Mouse (Mus musculus): ENCODE data around the gene Rasl11b. TPM values are rescaled to one million over a fixed set of nuclear protein-coding genes. Genes with fewer than 3 reads are reported as not detected.

Rasl11b gene
- polyA plus RNA-seq, 1 experiment from 2014 or later, result 101 TPM

DNA sequence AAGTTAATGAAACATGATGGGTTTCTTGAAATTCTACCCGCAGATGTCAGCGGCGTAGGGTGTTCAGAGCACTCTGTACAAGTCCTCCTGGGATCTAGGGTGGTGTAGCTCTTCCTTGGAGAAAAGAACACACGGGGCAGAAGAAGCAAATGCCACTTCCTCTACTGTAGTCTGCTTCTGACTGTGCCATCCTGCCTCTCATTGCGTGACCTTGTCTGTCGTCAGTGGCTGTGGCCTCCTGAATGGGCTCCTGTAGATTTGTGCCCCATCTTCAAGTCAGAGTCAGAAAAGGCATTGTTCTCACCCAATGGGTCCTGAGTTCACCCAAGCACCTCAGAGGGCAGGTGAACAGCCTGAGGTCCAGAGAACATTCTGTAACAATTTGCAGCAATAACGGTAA is 30.5 kb upstream of the Rasl11b start:
- peaks cover 58% of the 10 kb centered on the region for H3K4me1 ChIP-seq (replicated peaks)

DNA sequence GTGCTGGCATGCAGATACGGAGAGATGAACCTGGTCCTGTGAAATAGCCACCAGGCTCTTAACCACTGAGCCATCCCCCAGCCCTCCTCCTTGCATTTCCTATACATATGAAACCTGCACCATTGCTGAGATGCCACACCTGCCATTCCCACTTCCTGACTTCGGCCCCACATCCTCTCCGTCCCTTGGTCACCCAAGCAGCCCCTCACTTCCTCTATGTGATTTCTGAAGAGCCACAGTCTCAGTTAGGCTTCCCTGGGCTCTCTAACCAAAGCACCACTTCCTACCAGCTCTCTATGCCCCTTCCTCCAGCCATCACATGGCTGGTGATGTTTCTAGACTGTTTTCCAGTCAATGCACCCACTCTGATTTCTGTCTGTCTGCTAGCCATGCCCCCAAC is 28.4 kb upstream of the Rasl11b start:
- WGBS, result 81% methylated on average over 3 of the region's 3 CpGs
- Histone ChIP-seq H3K27me3 (no peaks in the 10 kb centered on the region), H3K9ac (no peak overlapping the region), H3K4me3 (no peak overlapping the region), H3K9me3 (replicated peaks) (no peaks in the 10 kb centered on the region), H3K27ac (no peak overlapping the region), H3K36me3 (no peaks in the 10 kb centered on the region), H3K4me1 (replicated peaks) (peaks cover 39% of the 10 kb centered on the region), H3K4me2 (no peak overlapping the region)
- ATAC-seq (replicated peaks; ENCODE audit: insufficient number of reproducible peaks, insufficient read depth, low FRiP score, low read depth), result no peak

More for the DNA sequence above, 30.5 kb upstream of the Rasl11b start:
- Histone ChIP-seq H3K4me2 (no peak overlapping the region), H3K4me3 (no peak overlapping the region), H3K36me3 (no peaks in the 10 kb centered on the region), H3K9me3 (replicated peaks) (no peaks in the 10 kb centered on the region), H3K27me3 (no peaks in the 10 kb centered on the region), H3K9ac (no peak overlapping the region), H3K27ac (no peak overlapping the region)
- WGBS, result 85% methylated on average over 7 of the region's 7 CpGs
- no peak for ATAC-seq (replicated peaks; ENCODE audit: insufficient number of reproducible peaks, insufficient read depth, low FRiP score, low read depth)

DNA sequence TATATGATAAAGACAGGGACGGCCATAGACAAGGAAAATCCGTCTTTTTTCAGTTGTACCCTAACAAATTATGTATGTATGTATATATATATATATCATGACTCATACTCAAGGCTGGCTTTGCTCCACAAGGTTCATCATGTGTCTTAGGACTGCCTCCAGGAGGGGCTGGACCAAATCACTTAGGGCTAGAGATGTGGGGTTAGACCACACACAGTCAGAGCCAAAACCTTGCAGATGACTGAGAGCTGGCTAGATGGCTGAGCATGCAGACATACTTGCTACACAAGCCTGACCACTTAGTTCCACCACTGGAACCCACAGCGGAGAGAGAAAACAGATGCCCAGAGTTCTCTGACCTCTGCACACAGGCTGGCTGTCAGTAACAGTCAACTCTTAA is 27.0 kb upstream of the Rasl11b start:
- Histone ChIP-seq H3K9me3 (replicated peaks) (no peaks in the 10 kb centered on the region), H3K27ac (no peak overlapping the region), H3K27me3 (no peaks in the 10 kb centered on the region), H3K4me1 (replicated peaks) (peaks cover 37% of the 10 kb centered on the region), H3K36me3 (no peaks in the 10 kb centered on the region), H3K9ac (no peak overlapping the region), H3K4me2 (no peak overlapping the region), H3K4me3 (no peak overlapping the region)
- no peak for ATAC-seq (replicated peaks; ENCODE audit: insufficient number of reproducible peaks, insufficient read depth, low FRiP score, low read depth)
- 74% methylated on average over 3 of the region's 3 CpGs for WGBS

DNA sequence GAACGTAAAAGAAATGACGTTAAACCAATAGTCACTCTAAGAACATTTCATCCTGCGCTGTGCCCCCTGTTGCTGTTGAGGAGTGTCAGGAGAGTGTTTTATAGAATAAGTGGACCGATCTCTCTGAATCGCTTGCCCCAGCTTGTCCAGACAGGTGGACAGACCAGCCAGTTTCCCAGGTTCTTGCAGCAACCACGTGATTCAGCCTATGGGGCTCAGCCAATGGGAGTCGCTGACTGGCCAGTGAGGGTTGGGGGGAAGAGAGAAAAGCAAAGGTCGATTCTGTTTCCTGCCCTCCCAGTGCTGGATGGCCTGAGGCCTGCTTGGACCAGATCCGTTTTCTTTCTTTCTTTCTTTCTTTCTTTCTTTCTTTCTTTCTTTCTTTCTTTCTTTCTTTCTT is 23.3 kb upstream of the Rasl11b start:
- H3K27me3 ChIP-seq, result no peaks in the 10 kb centered on the region
- no peaks in the 10 kb centered on the region for H3K9me3 ChIP-seq (replicated peaks)
- H3K4me3 ChIP-seq, result no peak overlapping the region
- peak overlapping the region; percentile 54 for H3K4me2 ChIP-seq
- peaks cover 49% of the 10 kb centered on the region for H3K4me1 ChIP-seq (replicated peaks)
- no peak for ATAC-seq (replicated peaks; ENCODE audit: insufficient number of reproducible peaks, insufficient read depth, low FRiP score, low read depth)
- 59% methylated on average over 9 of the region's 9 CpGs for WGBS
- peak overlapping the region; percentile 86 for H3K27ac ChIP-seq
- H3K9ac ChIP-seq, result no peak overlapping the region
- H3K36me3 ChIP-seq, result no peaks in the 10 kb centered on the region

DNA sequence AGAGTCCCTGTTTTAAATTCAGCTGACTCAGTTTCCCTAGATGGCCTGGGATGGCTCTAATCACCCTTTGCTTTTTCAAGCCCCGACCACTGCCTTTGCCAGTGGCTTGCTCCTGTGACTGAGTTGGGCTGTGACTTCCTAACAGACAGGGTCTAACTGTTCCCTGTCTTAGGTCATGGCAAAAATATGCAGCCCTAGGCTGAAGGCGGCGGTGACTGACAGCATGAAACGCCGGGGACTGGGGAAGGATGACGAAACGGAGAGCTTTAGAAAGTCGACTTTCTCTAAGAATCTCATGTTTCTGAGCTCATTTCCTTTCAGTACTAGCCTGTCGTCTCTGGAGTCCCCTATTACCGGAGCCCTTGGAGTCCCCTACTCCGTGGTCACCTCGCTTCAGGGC is 22.9 kb upstream of the Rasl11b start:
- no peaks in the 10 kb centered on the region for H3K27me3 ChIP-seq
- peak; percentile 83 for ATAC-seq (replicated peaks; ENCODE audit: insufficient number of reproducible peaks, insufficient read depth, low FRiP score, low read depth)
- peaks cover 49% of the 10 kb centered on the region for H3K4me1 ChIP-seq (replicated peaks)
- no peaks in the 10 kb centered on the region for H3K36me3 ChIP-seq
- peak overlapping the region; percentile 86 for H3K27ac ChIP-seq
- peak overlapping the region; percentile 5; the same call in 1 of the 2 replicates for H3K9ac ChIP-seq
- WGBS, result 20% methylated on average over 12 of the region's 12 CpGs
- H3K4me2 ChIP-seq, result peak overlapping the region; percentile 54
- H3K9me3 ChIP-seq (replicated peaks), result no peaks in the 10 kb centered on the region
- 0 out of 2 replicates have a peak overlapping the region, but pooled peaks have one; percentile 2 for H3K4me3 ChIP-seq

DNA sequence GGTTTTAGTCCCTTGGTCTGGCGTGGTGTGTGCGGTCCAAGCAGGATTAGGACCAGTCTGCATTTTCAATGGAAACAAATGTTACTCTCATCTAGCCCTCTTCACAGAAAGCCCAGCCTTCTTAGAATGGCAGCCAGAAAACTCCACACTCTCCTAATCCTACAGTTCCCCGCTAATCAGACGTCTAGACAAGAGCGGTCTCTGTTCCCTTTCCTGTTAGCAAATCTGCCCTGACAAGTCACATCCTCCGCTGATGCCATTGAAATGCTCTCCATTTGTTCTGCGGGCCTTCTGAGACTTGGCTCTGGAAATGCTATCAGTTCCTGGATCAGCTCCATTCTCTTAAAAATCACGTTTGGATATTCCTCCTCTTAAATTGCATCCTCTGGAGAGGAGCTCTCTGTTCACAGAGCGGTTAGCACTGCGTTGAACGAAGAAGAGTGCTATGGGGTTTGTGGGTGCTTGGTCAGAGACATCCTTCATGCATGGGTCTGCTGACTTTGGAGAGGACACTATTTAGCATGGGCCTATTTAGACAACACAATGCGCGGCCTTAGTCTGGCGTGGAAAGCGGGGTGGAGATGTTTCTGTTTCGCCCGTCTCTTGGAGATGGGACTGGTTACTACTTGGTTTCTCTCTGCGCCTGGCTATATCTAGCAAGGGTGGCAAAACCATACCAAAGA is 21.8 kb upstream of the Rasl11b start:
- H3K4me3 ChIP-seq, result no peak overlapping the region
- ATAC-seq (replicated peaks; ENCODE audit: insufficient number of reproducible peaks, insufficient read depth, low FRiP score, low read depth), result peak; percentile 67
- no peak overlapping the region for H3K9ac ChIP-seq
- no peaks in the 10 kb centered on the region for H3K36me3 ChIP-seq
- peaks cover 43% of the 10 kb centered on the region for H3K4me1 ChIP-seq (replicated peaks)
- no peaks in the 10 kb centered on the region for H3K27me3 ChIP-seq
- no peaks in the 10 kb centered on the region for H3K9me3 ChIP-seq (replicated peaks)
- WGBS, result 52% methylated on average over 18 of the region's 18 CpGs
- H3K27ac ChIP-seq, result peak overlapping the region; percentile 86
- no peak overlapping the region for H3K4me2 ChIP-seq

DNA sequence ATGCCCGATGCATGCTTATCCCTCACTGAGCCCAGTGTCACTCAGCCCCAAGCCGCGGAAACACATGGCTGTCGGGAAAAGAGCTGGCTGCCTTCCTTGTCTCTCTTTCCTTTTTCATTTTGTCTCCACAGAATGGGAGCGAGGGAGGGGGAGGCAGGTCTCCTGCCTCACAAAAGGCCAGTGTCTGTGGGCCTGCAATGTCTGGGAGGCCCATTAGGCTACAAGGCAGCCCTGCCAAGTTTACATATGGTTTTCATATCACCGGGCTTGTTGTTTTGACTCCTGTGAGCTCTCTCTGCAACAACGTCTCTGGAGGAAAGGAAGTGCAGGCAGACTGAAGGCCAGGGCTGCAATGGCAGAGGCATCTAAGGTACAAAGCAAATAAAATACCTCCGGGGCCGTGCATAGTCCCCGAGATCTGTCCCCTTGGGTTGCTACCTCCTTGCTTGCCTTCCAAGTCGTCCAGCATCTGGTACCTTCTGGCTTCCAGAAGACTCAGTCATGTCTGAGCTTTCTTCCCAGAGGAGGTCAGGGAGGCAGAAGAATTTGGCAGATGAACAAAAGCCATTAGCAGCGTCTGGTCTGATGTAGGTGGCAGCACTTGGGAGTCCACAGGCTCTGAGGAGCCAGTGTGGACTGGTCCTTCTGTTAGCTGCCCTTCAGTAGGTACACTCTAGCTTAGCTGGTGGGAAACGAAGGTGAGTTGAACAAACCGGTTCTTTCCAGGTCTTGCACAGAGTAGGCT is 19.4 kb upstream of the Rasl11b start:
- Histone ChIP-seq H3K36me3 (no peaks in the 10 kb centered on the region), H3K9ac (no peak overlapping the region), H3K4me2 (no peak overlapping the region; the same call in 1 of the 2 replicates), H3K27ac (peak overlapping the region; percentile 79), H3K4me1 (replicated peaks) (peaks cover 41% of the 10 kb centered on the region), H3K27me3 (no peaks in the 10 kb centered on the region), H3K9me3 (replicated peaks) (no peaks in the 10 kb centered on the region), H3K4me3 (no peak overlapping the region)
- peak; percentile 44 for ATAC-seq (replicated peaks; ENCODE audit: insufficient number of reproducible peaks, insufficient read depth, low FRiP score, low read depth)
- 43% methylated on average over 14 of the region's 14 CpGs for WGBS

DNA sequence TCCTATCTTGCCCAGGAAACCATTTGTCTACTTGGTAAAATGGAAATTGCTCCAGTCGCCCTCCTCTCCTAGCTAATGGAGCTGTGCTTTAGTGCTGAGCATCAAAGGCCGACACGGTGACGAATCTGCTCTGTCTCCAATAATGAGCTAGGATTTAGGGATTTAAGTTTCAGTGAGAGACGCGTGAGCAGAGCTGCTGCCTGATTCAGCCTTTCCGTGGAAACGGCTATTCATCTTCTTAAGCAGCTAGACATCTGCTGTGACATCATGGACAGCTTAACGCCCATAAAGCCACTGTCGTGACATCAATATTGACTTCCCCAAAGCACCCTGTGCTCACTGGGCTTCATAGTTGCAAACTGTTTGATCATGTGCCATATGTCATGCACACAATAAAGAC is 14.9 kb upstream of the Rasl11b start:
- no peaks in the 10 kb centered on the region for H3K9me3 ChIP-seq (replicated peaks)
- WGBS, result 55% methylated on average over 10 of the region's 10 CpGs
- ATAC-seq (replicated peaks; ENCODE audit: insufficient number of reproducible peaks, insufficient read depth, low FRiP score, low read depth), result no peak
- no peaks in the 10 kb centered on the region for H3K27me3 ChIP-seq
- H3K9ac ChIP-seq, result no peak overlapping the region
- H3K4me3 ChIP-seq, result no peak overlapping the region
- no peaks in the 10 kb centered on the region for H3K36me3 ChIP-seq
- peaks cover 30% of the 10 kb centered on the region for H3K4me1 ChIP-seq (replicated peaks)
- no peak overlapping the region for H3K4me2 ChIP-seq
- no peak overlapping the region for H3K27ac ChIP-seq

DNA sequence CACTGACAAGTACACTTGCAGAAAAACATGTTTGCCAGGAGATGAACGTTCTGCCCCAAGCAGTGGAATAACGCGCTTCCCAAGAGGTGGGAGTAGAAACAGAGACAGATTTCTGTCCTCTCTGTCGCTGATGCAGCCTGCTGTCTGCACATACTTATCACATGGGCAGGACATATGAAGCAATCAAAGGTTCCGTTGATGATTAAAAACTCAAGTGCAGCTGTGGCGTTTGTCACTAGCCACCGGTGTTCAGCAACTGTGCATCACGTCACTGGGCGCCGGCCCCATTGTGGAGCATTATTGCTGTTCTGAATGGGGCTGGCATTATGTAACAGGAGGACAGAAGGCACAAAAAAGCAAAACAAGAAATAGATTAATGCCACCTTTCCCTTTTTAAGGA is 12.0 kb upstream of the Rasl11b start:
- no peak overlapping the region for H3K9ac ChIP-seq
- no peak overlapping the region for H3K27ac ChIP-seq
- no peaks in the 10 kb centered on the region for H3K9me3 ChIP-seq (replicated peaks)
- peaks cover 33% of the 10 kb centered on the region for H3K4me1 ChIP-seq (replicated peaks)
- H3K27me3 ChIP-seq, result no peaks in the 10 kb centered on the region
- no peak overlapping the region for H3K4me3 ChIP-seq
- H3K36me3 ChIP-seq, result no peaks in the 10 kb centered on the region
- 24% methylated on average over 10 of the region's 10 CpGs for WGBS
- no peak; the same call in 1 of the 2 replicates for ATAC-seq (replicated peaks; ENCODE audit: insufficient number of reproducible peaks, insufficient read depth, low FRiP score, low read depth)
- no peak overlapping the region for H3K4me2 ChIP-seq

DNA sequence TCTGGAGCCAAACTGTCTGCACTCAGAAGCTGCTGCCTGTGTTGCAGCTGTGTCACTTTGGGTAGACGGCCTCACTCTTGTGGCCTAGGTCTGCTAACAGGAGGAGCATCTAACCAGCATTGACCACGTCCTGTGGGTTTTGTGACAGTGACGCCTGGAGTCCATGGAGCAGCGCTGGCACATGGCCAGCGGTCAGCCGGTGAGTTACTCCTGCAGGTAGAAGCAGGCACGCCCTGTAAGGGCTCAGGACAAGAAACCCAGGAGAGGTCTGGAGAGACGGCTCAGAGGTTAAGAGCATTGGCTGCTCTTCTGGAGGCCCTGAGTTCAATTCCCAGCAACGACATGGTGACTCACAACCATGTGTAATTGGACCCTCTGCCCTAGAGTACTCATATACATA is 10.5 kb upstream of the Rasl11b start:
- Histone ChIP-seq H3K4me2 (no peak overlapping the region), H3K9me3 (replicated peaks) (no peaks in the 10 kb centered on the region), H3K27me3 (no peaks in the 10 kb centered on the region), H3K36me3 (no peaks in the 10 kb centered on the region), H3K27ac (no peak overlapping the region), H3K9ac (no peak overlapping the region), H3K4me3 (no peak overlapping the region), H3K4me1 (replicated peaks) (peaks cover 47% of the 10 kb centered on the region)
- WGBS, result 54% methylated on average over 9 of the region's 9 CpGs
- no peak for ATAC-seq (replicated peaks; ENCODE audit: insufficient number of reproducible peaks, insufficient read depth, low FRiP score, low read depth)

DNA sequence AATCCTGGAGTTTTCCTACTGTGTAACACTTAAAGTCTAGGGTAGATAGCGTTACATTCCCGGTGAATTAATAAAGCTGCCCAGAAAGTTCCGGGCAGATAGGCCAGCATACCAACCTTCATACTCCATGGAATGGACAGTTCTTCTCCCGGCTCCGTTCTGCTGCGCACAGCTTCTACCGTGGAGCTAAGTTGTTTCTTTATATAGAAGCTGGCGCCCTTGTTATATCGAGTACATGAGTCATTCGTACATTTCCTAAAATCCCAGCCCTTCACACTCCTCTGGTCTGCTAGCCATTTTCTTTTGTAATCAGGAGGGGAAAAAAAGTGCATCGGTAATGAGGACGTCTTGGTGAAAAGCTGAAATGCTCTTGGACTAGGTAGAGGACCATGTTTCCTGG is 7.0 kb upstream of the Rasl11b start:
- Histone ChIP-seq H3K27ac (peak overlapping the region; percentile 85), H3K27me3 (no peaks in the 10 kb centered on the region), H3K36me3 (no peaks in the 10 kb centered on the region), H3K4me3 (no peak overlapping the region), H3K9me3 (replicated peaks) (no peaks in the 10 kb centered on the region), H3K4me1 (replicated peaks) (peaks cover 56% of the 10 kb centered on the region), H3K4me2 (peak overlapping the region; percentile 35; the same call in 1 of the 2 replicates), H3K9ac (no peak overlapping the region)
- 41% methylated on average over 12 of the region's 12 CpGs for WGBS
- ATAC-seq (replicated peaks; ENCODE audit: insufficient number of reproducible peaks, insufficient read depth, low FRiP score, low read depth), result peak; percentile 72
